Comparison of ENCODE assay signal across 14 mouse cellular contexts in genomic region chr8:91949110-91949509, GRCm38 (mm10).
DNase-seq lines count a peak whose midpoint lies in the region; ATAC-seq and TF ChIP-seq lines count a peak whose summit lies in the region.
"Had no signal": no experiment of that assay in that cellular context is flagged by ENCODE, and none has a peak within 500 bp of the region (broad histone marks: within the 10 kb centered on the region; RNA-seq: fewer than 3 reads in every experiment).

No protein-coding gene starts in this region.

- H3K36me3 ChIP-seq in hindbrain, embryonic 13.5 days: no peaks in the 10 kb centered on the region
- H3K36me3 ChIP-seq in hindbrain, embryonic 10.5 days: no peaks in the 10 kb centered on the region
- no peaks in the 10 kb centered on the region for H3K36me3 ChIP-seq in lung, embryonic 16.5 days (ENCODE audit: control insufficient read depth, insufficient read depth, low read length)
- no peaks in the 10 kb centered on the region for H3K36me3 ChIP-seq in embryonic facial prominence, embryonic 13.5 days
- no peaks in the 10 kb centered on the region for H3K36me3 ChIP-seq in limb, embryonic 13.5 days
- H3K36me3 ChIP-seq: heart, embryonic 15.5 days had no signal

- H3K9ac ChIP-seq in hindbrain, embryonic 13.5 days: no peak overlapping the region
- 0 out of 2 replicates have a peak overlapping the region, but pooled peaks have one; percentile 22 for H3K9ac ChIP-seq in lung, embryonic 16.5 days (ENCODE audit: low read length)
- no peak overlapping the region for H3K9ac ChIP-seq in embryonic facial prominence, embryonic 13.5 days
- H3K9ac ChIP-seq in limb, embryonic 13.5 days: no peak overlapping the region
- H3K9ac ChIP-seq: forebrain, embryonic 13.5 days; heart, embryonic 15.5 days had no signal

- H3K27ac ChIP-seq in hindbrain, embryonic 13.5 days: no peak overlapping the region
- no peak overlapping the region; the same call in 1 of the 2 replicates for H3K27ac ChIP-seq in hindbrain, embryonic 10.5 days
- H3K27ac ChIP-seq in lung, embryonic 16.5 days (ENCODE audit: low read length): no peak overlapping the region
- H3K27ac ChIP-seq in embryonic facial prominence, embryonic 13.5 days: peak overlapping the region; percentile 60
- H3K27ac ChIP-seq in limb, embryonic 13.5 days: no peak overlapping the region; the same call in 1 of the 2 replicates
- H3K27ac ChIP-seq: forebrain, embryonic 13.5 days; heart, embryonic 15.5 days had no signal

- H3K27me3 ChIP-seq in hindbrain, embryonic 13.5 days: peaks cover 11% of the 10 kb centered on the region; the same call in 1 of the 2 replicates
- H3K27me3 ChIP-seq in hindbrain, embryonic 10.5 days (ENCODE audit: insufficient read depth, poor library complexity, severe bottlenecking): peaks cover 10% of the 10 kb centered on the region; the same call in 1 of the 2 replicates
- H3K27me3 ChIP-seq in lung, embryonic 16.5 days (ENCODE audit: control insufficient read depth, insufficient read depth, low read depth, low read length): no peaks in the 10 kb centered on the region; the same call in 1 of the 2 replicates
- H3K27me3 ChIP-seq in embryonic facial prominence, embryonic 13.5 days: peaks cover 49% of the 10 kb centered on the region
- H3K27me3 ChIP-seq in limb, embryonic 13.5 days: peaks cover 84% of the 10 kb centered on the region
- H3K27me3 ChIP-seq: heart, embryonic 15.5 days had no signal

- H3K4me3 ChIP-seq in hindbrain, embryonic 13.5 days: no peak overlapping the region
- H3K4me3 ChIP-seq in hindbrain, embryonic 10.5 days: no peak overlapping the region
- peak overlapping the region; percentile 17 for H3K4me3 ChIP-seq in lung, embryonic 16.5 days (ENCODE audit: low read length)
- no peak overlapping the region for H3K4me3 ChIP-seq in lung, adult 2 months (replicated peaks; ENCODE audit: extremely low read depth, low read depth, low read length)
- peak overlapping the region; percentile 23 for H3K4me3 ChIP-seq in embryonic facial prominence, embryonic 13.5 days
- peak overlapping the region; percentile 26 for H3K4me3 ChIP-seq in limb, embryonic 13.5 days
- H3K4me3 ChIP-seq: forebrain, embryonic 13.5 days; heart, embryonic 15.5 days had no signal

- 0 out of 2 replicates have a peak overlapping the region, but pooled peaks have one; percentile 13 for H3K4me2 ChIP-seq in hindbrain, embryonic 13.5 days
- peak overlapping the region; percentile 44 for H3K4me2 ChIP-seq in lung, embryonic 16.5 days (ENCODE audit: low read depth, low read length)
- H3K4me2 ChIP-seq in embryonic facial prominence, embryonic 13.5 days: peak overlapping the region; percentile 58
- H3K4me2 ChIP-seq in limb, embryonic 13.5 days (replicated peaks): peak overlapping the region; percentile 60
- H3K4me2 ChIP-seq: forebrain, embryonic 13.5 days; heart, embryonic 15.5 days had no signal

- no peaks in the 10 kb centered on the region for H3K9me3 ChIP-seq in hindbrain, embryonic 13.5 days
- H3K9me3 ChIP-seq in hindbrain, embryonic 10.5 days: no peaks in the 10 kb centered on the region
- no peaks in the 10 kb centered on the region for H3K9me3 ChIP-seq in lung, embryonic 16.5 days (ENCODE audit: control insufficient read depth, low read length)
- H3K9me3 ChIP-seq in embryonic facial prominence, embryonic 13.5 days: no peaks in the 10 kb centered on the region
- no peaks in the 10 kb centered on the region for H3K9me3 ChIP-seq in limb, embryonic 13.5 days
- H3K9me3 ChIP-seq: forebrain, embryonic 13.5 days; heart, embryonic 15.5 days had no signal

- no peak for DNase-seq in hindbrain, embryonic 10.5 days (ENCODE audit: low spot score)
- no peak for DNase-seq in lung, adult 2 months
- DNase-seq in heart, postnatal 36 days: no peak
- DNase-seq in left cerebral cortex, adult 8-10 months (ENCODE audit: low spot score in 2 of 2): no peak
- DNase-seq: adrenal gland, postnatal 25 days; cerebellum, postnatal 14 days; kidney, postnatal 10 days; right cerebral cortex, postnatal 4 days had no signal

- no peak for TF ChIP-seq POLR2A in lung, adult 2 months (IDR thresholded peaks at IDR 0.05; ENCODE audit: borderline replicate concordance, extremely low read depth, low read depth, low read length)

- TF ChIP-seq CTCF in lung, adult 2 months (IDR thresholded peaks at IDR 0.05; ENCODE audit: insufficient read depth, low read length): no peak

- peaks cover 5% of the 10 kb centered on the region; the same call in 1 of the 2 replicates for H3K4me1 ChIP-seq in hindbrain, embryonic 13.5 days (replicated peaks)
- H3K4me1 ChIP-seq in hindbrain, embryonic 10.5 days (replicated peaks): peaks cover 16% of the 10 kb centered on the region
- peaks cover 10% of the 10 kb centered on the region for H3K4me1 ChIP-seq in lung, embryonic 16.5 days (replicated peaks; ENCODE audit: control insufficient read depth, insufficient read depth, low read length)
- H3K4me1 ChIP-seq in lung, adult 2 months (ENCODE audit: control insufficient read depth, insufficient read depth, low read length): no peaks in the 10 kb centered on the region
- peaks cover 17% of the 10 kb centered on the region for H3K4me1 ChIP-seq in embryonic facial prominence, embryonic 13.5 days
- peaks cover 33% of the 10 kb centered on the region for H3K4me1 ChIP-seq in limb, embryonic 13.5 days
- H3K4me1 ChIP-seq: forebrain, embryonic 13.5 days; heart, embryonic 15.5 days had no signal

- 77% methylated on average over 9 of the region's 9 CpGs for WGBS in hindbrain, embryonic 13.5 days
- 73% methylated on average over 9 of the region's 9 CpGs for WGBS in hindbrain, embryonic 10.5 days
- 33% methylated on average over 9 of the region's 9 CpGs for WGBS in lung, embryonic 16.5 days
- WGBS in lung, adult 2 months: 38% methylated on average over 9 of the region's 9 CpGs
- 43% methylated on average over 9 of the region's 9 CpGs for WGBS in embryonic facial prominence, embryonic 13.5 days
- 22% methylated on average over 9 of the region's 9 CpGs for WGBS in limb, embryonic 13.5 days

- no peak for ATAC-seq in hindbrain, embryonic 13.5 days (ENCODE audit: low FRiP score)
- no peak; the same call in 1 of the 2 replicates for ATAC-seq in lung, embryonic 16.5 days (ENCODE audit: low read depth)
- ATAC-seq in embryonic facial prominence, embryonic 13.5 days (ENCODE audit: insufficient number of reproducible peaks, insufficient read depth, low FRiP score, low TSS enrichment, low read depth): no peak
- ATAC-seq in limb, embryonic 13.5 days (ENCODE audit: low FRiP score, low read depth): no peak
- ATAC-seq: forebrain, embryonic 13.5 days had no signal

- intact Hi-C loops in heart, postnatal 36 days (cut with DNase I): no loop called here

Comparison
In these comparisons a context has a peak if more than half of its experiments do, and no peak if none do; other contexts are left out.
1. H3K4me3 ChIP-seq: peak in lung, embryonic 16.5 days (single experiment), embryonic facial prominence, embryonic 13.5 days (single experiment) and limb, embryonic 13.5 days (single experiment); none in hindbrain, embryonic 13.5 days (single experiment), hindbrain, embryonic 10.5 days (single experiment) and lung, adult 2 months (single experiment).
2. Peak in every context shown above with its lines, with median percentiles within 50 percentile points of each other: H3K4me2 ChIP-seq.